Mouse (Mus musculus) CH12.LX (cell line): ENCODE results near the gene Pak1ip1. TPM values are rescaled to one million over a fixed set of nuclear protein-coding genes. Genes with fewer than 3 reads are reported as not detected.
A peak's percentile ranks its signal among the peaks of the same experiment; 100 is the strongest.

Experiments
- DNase-seq: peaks from one replicate; pipeline ENCODE4 v3.0.0-alpha.2; 2013; ENCODE audit errors: extremely low read depth
- H3K27ac ChIP-seq: 2 replicates; pipeline ENCODE4 v1.5.1; 2012; ENCODE audit warnings: low read depth, mild to moderate bottlenecking, control low read depth, moderate library complexity; ENCODE audit not compliant: insufficient read depth
- H3K27me3 ChIP-seq: replicated peaks from 2 replicates; pipeline ENCODE3; 2012; ENCODE audit warnings: inconsistent platforms
- H3K36me3 ChIP-seq, 2 experiments: replicated peaks in 1 of 2; 2 replicates each; pipeline versions ENCODE3 to v1.6.1; 2012; ENCODE audit warnings: inconsistent platforms in 1 of 2, low read length in 1 of 2, mild to moderate bottlenecking in 1 of 2, mixed read lengths in 1 of 2, moderate library complexity in 1 of 2; ENCODE audit not compliant: control insufficient read depth in 1 of 2, insufficient read depth in 1 of 2
- H3K4me1 ChIP-seq, 2 experiments: 2 replicates each; pipeline ENCODE4 v1.6.1; 2012; ENCODE audit warnings: inconsistent platforms in 1 of 2, moderate library complexity in 1 of 2; ENCODE audit not compliant: insufficient read depth in 2 of 2, control insufficient read depth in 1 of 2
- H3K4me2 ChIP-seq: 2 replicates; pipeline ENCODE4 v1.6.1; 2012; ENCODE audit warnings: low read depth, mild to moderate bottlenecking, control low read depth; ENCODE audit not compliant: poor library complexity, insufficient read depth, severe bottlenecking
- H3K4me3 ChIP-seq, 3 experiments: fragments of 150-350 bp in 1 of 3; sonication (generic) in 1 of 3; replicated peaks in 1 of 3; 2 replicates each; pipeline versions ENCODE3 to v1.5.1; 2011 to 2012; ENCODE audit warnings: low read depth in 2 of 3, low read length in 2 of 3, mild to moderate bottlenecking in 2 of 3, moderate library complexity in 2 of 3, control low read depth in 1 of 3, improper control_type of control experiment in 1 of 3, inconsistent platforms in 1 of 3, mixed read lengths in 1 of 3; ENCODE audit not compliant: poor library complexity in 1 of 3
- H3K79me2 ChIP-seq: replicated peaks from 2 replicates; pipeline ENCODE4 v1.6.1; 2012; ENCODE audit warnings: mild to moderate bottlenecking, moderate library complexity; ENCODE audit not compliant: control insufficient read depth, poor library complexity, insufficient read depth, severe bottlenecking; ENCODE audit errors: extremely low read depth
- H3K9ac ChIP-seq: 2 replicates; pipeline ENCODE4 v1.6.1; 2012; ENCODE audit warnings: low read depth, mild to moderate bottlenecking, control low read depth, moderate library complexity; ENCODE audit not compliant: insufficient read depth
- H3K9me3 ChIP-seq: replicated peaks from 2 replicates; pipeline ENCODE3; 2012; ENCODE audit warnings: low read length, inconsistent platforms, mixed read lengths
- BHLHE40 ChIP-seq: IDR thresholded peaks from 2 replicates; pipeline ENCODE4 v1.6.1; 2011; ENCODE audit warnings: mild to moderate bottlenecking, low read depth, low read length, improper control_type of control experiment
- CTCF ChIP-seq, 2 experiments: IDR thresholded peaks in 1 of 2; conservative IDR thresholded peaks in 1 of 2; 2 replicates each; pipeline ENCODE4 v1.5.1; 2011 to 2012; ENCODE audit warnings: low read depth in 2 of 2, low read length in 2 of 2, improper control_type of control experiment in 1 of 2, inconsistent platforms in 1 of 2, mild to moderate bottlenecking in 1 of 2, moderate library complexity in 1 of 2
- E2F4 ChIP-seq: IDR thresholded peaks from 2 replicates; pipeline ENCODE4 v1.6.1; 2011; ENCODE audit warnings: low read depth, low read length, improper control_type of control experiment; ENCODE audit not compliant: insufficient replicate concordance
- GABPA ChIP-seq: IDR thresholded peaks from 2 replicates; pipeline ENCODE4 v1.6.1; 2012; ENCODE audit warnings: low read depth, low read length, improper control_type of control experiment, inconsistent platforms; ENCODE audit not compliant: insufficient replicate concordance
- JUN ChIP-seq: IDR thresholded peaks from 2 replicates; pipeline ENCODE4 v1.6.1; 2011; ENCODE audit warnings: low read depth, mild to moderate bottlenecking, low read length, improper control_type of control experiment, moderate library complexity; ENCODE audit not compliant: insufficient read depth
- MAX ChIP-seq: IDR thresholded peaks from 2 replicates; pipeline ENCODE4 v1.6.1; 2011; ENCODE audit warnings: low read length, improper control_type of control experiment
- MXI1 ChIP-seq: IDR thresholded peaks from 2 replicates; pipeline ENCODE4 v1.6.1; 2011; ENCODE audit warnings: mild to moderate bottlenecking, low read depth, low read length, improper control_type of control experiment
- NRF1 ChIP-seq: IDR thresholded peaks from 2 replicates; pipeline ENCODE4 v1.6.1; 2014; ENCODE audit warnings: low read depth, mild to moderate bottlenecking, inconsistent platforms, low read length, improper control_type of control experiment, moderate library complexity
- POLR2A ChIP-seq: IDR thresholded peaks from 2 replicates; pipeline ENCODE4 v1.6.1; 2011; ENCODE audit warnings: low read depth, mild to moderate bottlenecking, improper control_type of control experiment, low read length
- RAD21 ChIP-seq: IDR thresholded peaks from 2 replicates; pipeline ENCODE4 v1.6.1; 2011; ENCODE audit warnings: low read depth, mild to moderate bottlenecking, low read length, improper control_type of control experiment, moderate library complexity
- SMC3 ChIP-seq: IDR thresholded peaks from 2 replicates; pipeline ENCODE4 v1.6.1; 2011; ENCODE audit warnings: low read depth, low read length, improper control_type of control experiment
- TBP ChIP-seq: conservative IDR thresholded peaks from 2 replicates; pipeline ENCODE4 v1.6.1; 2011; ENCODE audit warnings: low read depth, low read length, improper control_type of control experiment
- ZKSCAN1 ChIP-seq: IDR thresholded peaks from 2 replicates; pipeline ENCODE4 v1.6.1; 2012; ENCODE audit warnings: low read depth, inconsistent platforms, low read length, improper control_type of control experiment, borderline replicate concordance
- ZNF384 ChIP-seq: IDR thresholded peaks from 2 replicates; pipeline ENCODE4 v1.6.1; 2012; ENCODE audit warnings: low read depth, low read length, improper control_type of control experiment, inconsistent platforms
- dilution Hi-C: fragments of 300-500 bp; cut with MboI; formaldehyde crosslinking; loops from 2 replicates; pipeline ENCODE4 v1.14.3; 2020; ENCODE audit warnings: low sequenced_read_pairs; ENCODE audit not compliant: extremely low pct_unique_long_range_greater_than_20kb, extremely low pct_ligation_motif_present
- in situ Hi-C: fragments of 300-500 bp; cut with MboI; formaldehyde crosslinking; loops from 3 replicates; pipeline ENCODE4 v1.14.3; 2019; ENCODE audit warnings: low sequenced_read_pairs, low pct_ligation_motif_present, low pct_unique_long_range_greater_than_20kb, mixed read lengths
- polyA plus RNA-seq: library from polyadenylated mRNA; unstranded; fragments of >175 nt; gene quantifications from 2 replicates; pipeline ENCODE4 v1.2.1, GENCODE M21; 2012; ENCODE audit warnings: low read depth; ENCODE audit not compliant: insufficient read length
- total RNA-seq, 2 experiments: library from RNA; depleted of rRNA; stranded (reverse); fragments of 300-350 nt in 1 of 2; fragments of >200 nt in 1 of 2; gene quantifications; 2 replicates each; pipeline ENCODE4 v1.2.3; 2012 to 2014

Gene Pak1ip1
- total and polyA plus RNA-seq, 3 experiments, result 54.8 to 81.9 (median 66.1) TPM

- H3K4me1 ChIP-seq, result peaks cover 0 to under 1% of the 10 kb centered on the region in 2 experiments; a peak in 1 of 4 replicates
- TF ChIP-seq ZNF384, result no peak
- no peak for TF ChIP-seq NRF1
- TF ChIP-seq TBP, result no peak
- no peak for TF ChIP-seq BHLHE40
- no peak for TF ChIP-seq ZKSCAN1
- TF ChIP-seq GABPA, result no peak
- no peak for TF ChIP-seq MAX
- no peak for TF ChIP-seq POLR2A
- TF ChIP-seq RAD21, result no peak
- TF ChIP-seq, all 38 proteins: peak for 0
- H3K36me3 ChIP-seq, result peaks cover 70 to 95% of the 10 kb centered on the region in 2 experiments
- dilution Hi-C loops, result no loop called here
- H3K9ac ChIP-seq, result no peak overlapping the region
- peaks cover 14% of the 10 kb centered on the region for H3K79me2 ChIP-seq
- in situ Hi-C loops, result loop anchor here (25.0 kb wide), 2 partner anchors 229 to 579 kb away; partner anchors contain the start of gene Smim13
- H3K9me3 ChIP-seq, result no peaks in the 10 kb centered on the region
- no peak overlapping the region for H3K27ac ChIP-seq
- H3K4me3 ChIP-seq, result no peak overlapping the region
- no peaks in the 10 kb centered on the region for H3K27me3 ChIP-seq
- no peak overlapping the region for H3K4me2 ChIP-seq
- no peak for DNase-seq
These were observed 7.4 kb downstream of the Pak1ip1 start for GRCm38 (mm10) chr13:41008271-41008670.

- Histone ChIP-seq H3K36me3 (peaks cover 74 to 94% of the 10 kb centered on the region in 2 experiments), H3K4me3 (no peak overlapping the region), H3K9ac (no peak overlapping the region), H3K27ac (no peak overlapping the region), H3K27me3 (no peaks in the 10 kb centered on the region), H3K4me1 (no peaks in the 10 kb centered on the region; a peak in 1 of 4 replicates), H3K79me2 (peaks cover 8% of the 10 kb centered on the region), H3K4me2 (no peak overlapping the region), H3K9me3 (no peaks in the 10 kb centered on the region)
- DNase-seq, result no peak
- in situ Hi-C loops (loop anchor here (25.0 kb wide), 2 partner anchors 228 to 578 kb away; partner anchors contain the start of gene Smim13), dilution Hi-C loops (no loop called here)
- no peak for TF ChIP-seq MXI1
- no peak for TF ChIP-seq JUN
- 0 out of 4 replicates have a peak, but pooled peaks of 1 of the 2 experiments have one; percentile 6 for TF ChIP-seq CTCF (conservative IDR thresholded peaks at IDR 0.05 in 1 of 2, IDR thresholded peaks at IDR 0.05 in 1 of 2; ENCODE audit: low read depth in 2 of 2, low read length in 2 of 2)
- TF ChIP-seq POLR2A, result no peak
- no peak for TF ChIP-seq SMC3
- no peak for TF ChIP-seq E2F4
These were observed 8.1 kb downstream of the Pak1ip1 start for GRCm38 (mm10) chr13:41008946-41009345.
